Comparison of ENCODE assay signal across 17 mouse cellular contexts in genomic region chr3:104298878-104299277, GRCm38 (mm10).
DNase-seq lines count a peak whose midpoint lies in the region; ATAC-seq and TF ChIP-seq lines count a peak whose summit lies in the region.
"Had no signal": no experiment of that assay in that cellular context is flagged by ENCODE, and none has a peak within 500 bp of the region (broad histone marks: within the 10 kb centered on the region; RNA-seq: fewer than 3 reads in every experiment).

No protein-coding gene starts in this region.

- no peak overlapping the region for H3K4me3 ChIP-seq in heart, postnatal 0 days (ENCODE audit: low read depth, low read length)
- H3K4me3 ChIP-seq: layer of hippocampus, adult 2 months; lung, embryonic 15.5 days; megakaryocyte, embryonic 14.5 days; stomach, embryonic 15.5 days had no signal

- no peak for ATAC-seq in heart, postnatal 0 days (ENCODE audit: insufficient read depth, low read depth)
- no peak for ATAC-seq in frontal cortex, adult (ENCODE audit: low TSS enrichment)

- DNase-seq in heart, postnatal 0 days (ENCODE audit: low spot score), result peak; percentile 30
- no peak for DNase-seq in heart, postnatal 4 days
- DNase-seq in 416B (ENCODE audit: low read depth), result peak; percentile 22
- peak; percentile 96 for DNase-seq in Muller cell, postnatal 12 days (ENCODE audit: inconsistent ontology term)
- peak; percentile 14 for DNase-seq in induced T-regulatory cell, adult 2 months (ENCODE audit: low read depth)
- DNase-seq in B cell, adult 2 months, result no peak
- no peak for DNase-seq in frontal cortex, postnatal 36 days (ENCODE audit: low spot score in 2 of 2)
- DNase-seq: cerebellum, adult 18-20 months; heart, postnatal 10 days; kidney, adult 8-10 months; thymus, postnatal 25 days had no signal

- H3K4me1 ChIP-seq in heart, postnatal 0 days (ENCODE audit: control insufficient read depth, insufficient read depth), result peaks cover 27% of the 10 kb centered on the region
- H3K4me1 ChIP-seq: megakaryocyte, embryonic 14.5 days had no signal

- H3K4me2 ChIP-seq in heart, postnatal 0 days (ENCODE audit: low read depth, low read length), result no peak overlapping the region
- H3K4me2 ChIP-seq: liver, embryonic 11.5 days; lung, embryonic 15.5 days; stomach, embryonic 15.5 days had no signal

- TF ChIP-seq EP300 in heart, postnatal 0 days (IDR thresholded peaks at IDR 0.05; ENCODE audit: low read depth), result no peak

- 37% methylated on average over 4 of the region's 4 CpGs for WGBS in heart, postnatal 0 days

- no peak overlapping the region for H3K9ac ChIP-seq in heart, postnatal 0 days (replicated peaks; ENCODE audit: low read depth, low read length)
- H3K9ac ChIP-seq: lung, embryonic 15.5 days; stomach, embryonic 15.5 days had no signal

- H3K27ac ChIP-seq in heart, postnatal 0 days (ENCODE audit: low read depth), result no peak overlapping the region
- H3K27ac ChIP-seq: layer of hippocampus, adult 2 months; lung, embryonic 15.5 days; stomach, embryonic 15.5 days had no signal

- H3K36me3 ChIP-seq in heart, postnatal 0 days (replicated peaks; ENCODE audit: control insufficient read depth, insufficient read depth, low read length), result no peaks in the 10 kb centered on the region
- H3K36me3 ChIP-seq: lung, embryonic 15.5 days; stomach, embryonic 15.5 days had no signal

- no peak for TF ChIP-seq CTCF in heart, postnatal 0 days (IDR thresholded peaks at IDR 0.05; ENCODE audit: low read depth)

- H3K27me3 ChIP-seq in heart, postnatal 0 days (ENCODE audit: control insufficient read depth, insufficient read depth, low read length), result no peaks in the 10 kb centered on the region
- H3K27me3 ChIP-seq: lung, embryonic 15.5 days; megakaryocyte, embryonic 14.5 days; stomach, embryonic 15.5 days had no signal

- H3K9me3 ChIP-seq in heart, postnatal 0 days (replicated peaks; ENCODE audit: control insufficient read depth, low read length), result no peaks in the 10 kb centered on the region
- H3K9me3 ChIP-seq: lung, embryonic 15.5 days; megakaryocyte, embryonic 14.5 days; stomach, embryonic 15.5 days had no signal

Comparison
In these comparisons a context has a peak if more than half of its experiments do, and no peak if none do; other contexts are left out.
1. DNase-seq: peak in heart, postnatal 0 days (single experiment), 416B (single experiment), Muller cell, postnatal 12 days (single experiment) and induced T-regulatory cell, adult 2 months (single experiment); none in heart, postnatal 4 days (single experiment), B cell, adult 2 months (0 of 2) and frontal cortex, postnatal 36 days (0 of 2).